Mouse (Mus musculus) spleen, adult 12 weeks (tissue): ENCODE measurements around the gene Edaradd.

ENCODE experiments used
- DNase-seq: peaks from one replicate; pipeline ENCODE4 v3.0.0; 2022; ENCODE audit warnings: low spot score

The Edaradd gene

GRCm38 (mm10) chr13:12519955-12520584 lies at the start of gene Edaradd:
Gene Edaradd, minus strand, starts transcription at chr13:12520438.
- DNase-seq: no peak

GRCm38 (mm10) chr13:12569741-12570140 lies 49.5 kb upstream of the Edaradd start:
- DNase-seq: no peak

DNA sequence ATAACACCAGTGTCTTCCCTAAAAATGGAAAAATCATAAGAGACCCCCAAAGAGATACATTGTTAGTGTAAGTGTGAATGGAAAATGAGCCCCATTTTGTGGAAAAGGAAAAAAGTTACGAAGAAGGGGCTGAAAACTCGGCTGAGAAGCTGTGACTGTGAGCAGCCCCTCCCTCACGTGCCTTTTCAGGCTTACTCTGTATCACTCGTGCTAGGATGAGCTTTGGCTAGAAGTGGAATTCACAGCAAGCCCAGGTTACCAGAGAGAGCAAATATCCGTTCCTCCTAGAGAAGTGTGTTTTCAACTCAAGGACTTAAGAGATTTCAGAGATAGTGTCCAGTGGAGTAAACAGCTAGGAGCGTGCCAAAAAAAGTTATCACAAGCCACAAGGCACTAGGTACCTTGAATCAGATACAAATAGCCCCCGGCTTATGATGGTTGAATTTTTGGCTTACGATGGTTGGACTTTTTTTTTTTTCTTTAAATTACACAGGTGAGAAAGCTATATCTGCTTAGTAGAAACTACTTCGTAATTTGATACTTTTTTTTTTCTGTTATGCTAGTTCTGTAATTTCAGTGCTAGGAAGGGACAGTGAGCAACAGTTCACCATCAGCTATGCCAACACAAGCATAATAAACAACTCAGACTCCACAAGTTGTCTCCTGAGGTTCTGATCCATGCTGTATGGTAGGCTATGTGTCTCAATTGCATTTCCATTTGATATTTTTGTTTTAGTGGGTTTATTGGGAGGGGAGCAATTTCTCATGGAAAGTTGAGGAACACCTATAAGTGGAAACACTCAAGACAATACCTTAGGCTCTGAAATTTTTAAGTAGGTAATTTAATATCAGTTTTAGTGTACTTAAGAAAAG lies 48.6 kb upstream of the Edaradd start:
- no peak for DNase-seq

GRCm38 (mm10) chr13:12567936-12568335 lies 47.7 kb upstream of the Edaradd start:
- no peak for DNase-seq

DNA sequence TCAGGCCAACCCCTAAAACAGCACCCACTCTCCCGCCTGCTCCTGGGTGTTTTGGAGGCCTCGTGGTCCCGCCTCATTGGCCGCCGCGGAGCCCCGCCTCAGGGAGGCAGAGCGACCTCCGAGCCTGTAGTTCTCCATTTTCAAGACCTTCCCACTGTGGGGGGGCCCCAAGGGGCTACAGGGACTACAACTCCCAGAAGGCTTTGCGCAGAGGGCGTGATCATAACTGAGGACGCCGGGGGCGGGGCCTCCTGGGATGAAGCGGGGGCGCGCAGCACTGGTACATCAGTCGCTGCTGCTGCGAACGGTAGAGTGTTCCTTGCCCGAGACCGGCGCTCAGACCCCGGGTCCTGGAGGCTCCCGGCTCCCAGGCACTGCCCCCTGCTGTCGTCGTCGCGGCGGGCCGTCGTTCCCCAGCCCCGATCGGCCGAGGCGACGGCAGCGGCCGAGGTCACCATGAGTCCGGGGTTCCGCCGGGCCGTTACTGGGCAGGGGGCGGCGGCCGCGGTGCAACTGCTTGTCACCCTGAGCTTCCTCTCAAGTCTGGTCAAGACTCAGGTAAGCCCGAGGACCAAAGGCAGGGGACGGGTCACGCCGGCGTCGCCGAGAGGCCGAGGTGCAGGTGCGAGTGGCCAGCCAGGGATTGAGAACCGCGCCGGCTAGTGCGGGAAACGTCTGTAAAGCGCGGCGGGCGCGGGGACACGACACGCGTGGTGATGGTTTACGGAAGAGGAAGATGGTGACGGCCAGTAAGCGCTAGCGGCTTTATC lies 45.6 kb upstream of the Edaradd start, which contains the start of gene Ero1lb:
TSS of gene Ero1lb (plus strand) at position 254 of the 770 bp plus-strand sequence.
- DNase-seq: peak; percentile 91

DNA sequence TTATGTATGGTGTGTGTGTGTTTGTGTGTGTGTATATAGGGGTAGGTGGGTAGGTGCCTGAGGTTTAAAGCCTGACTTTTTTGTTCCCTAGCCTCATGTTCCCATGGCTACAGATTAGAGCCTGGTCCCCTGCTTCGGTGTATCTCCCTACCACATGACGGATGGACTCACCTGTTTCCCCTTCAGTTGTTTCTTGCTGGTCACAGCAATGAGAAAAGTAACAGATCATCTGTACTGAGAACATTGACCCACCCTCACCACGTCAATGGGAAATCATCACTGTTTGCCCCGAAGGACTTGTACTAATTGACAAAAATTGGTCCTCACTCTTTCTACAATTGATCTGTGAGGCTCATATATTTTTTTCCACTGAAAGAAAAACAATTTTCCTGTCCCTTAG lies 42.0 kb upstream of the Edaradd start:
- no peak for DNase-seq

DNA sequence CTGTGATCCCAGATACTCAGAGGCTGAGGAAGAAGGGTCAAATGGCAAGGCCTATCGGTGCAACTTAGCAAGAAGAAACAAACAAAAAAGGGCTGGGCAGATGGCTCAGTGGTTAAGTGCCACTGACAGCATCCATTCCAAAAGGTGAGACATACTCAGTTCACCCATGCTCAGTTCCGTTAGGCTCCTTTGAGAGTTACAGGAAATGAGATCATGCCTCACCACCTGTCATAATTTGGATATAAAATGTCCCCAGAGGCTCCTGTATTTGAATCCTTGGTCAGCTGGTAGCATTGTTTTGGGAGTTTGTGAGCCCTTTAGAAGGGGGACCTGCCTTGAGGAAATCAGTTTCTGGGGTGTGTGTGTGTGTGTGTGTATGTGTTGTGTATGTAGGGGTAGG lies 41.5 kb upstream of the Edaradd start:
- DNase-seq: no peak

GRCm38 (mm10) chr13:12559462-12560120 lies 39.4 kb upstream of the Edaradd start:
- no peak for DNase-seq

- DNase-seq: no peak
Observed at GRCm38 (mm10) chr13:12559044-12559443, 38.8 kb upstream of the Edaradd start.

- no peak for DNase-seq
Observed at GRCm38 (mm10) chr13:12554211-12554610, 34.0 kb upstream of the Edaradd start.

GRCm38 (mm10) chr13:12543880-12544568 lies 23.8 kb upstream of the Edaradd start:
- DNase-seq: no peak

GRCm38 (mm10) chr13:12543246-12543645 lies 23.0 kb upstream of the Edaradd start:
- no peak for DNase-seq

DNA sequence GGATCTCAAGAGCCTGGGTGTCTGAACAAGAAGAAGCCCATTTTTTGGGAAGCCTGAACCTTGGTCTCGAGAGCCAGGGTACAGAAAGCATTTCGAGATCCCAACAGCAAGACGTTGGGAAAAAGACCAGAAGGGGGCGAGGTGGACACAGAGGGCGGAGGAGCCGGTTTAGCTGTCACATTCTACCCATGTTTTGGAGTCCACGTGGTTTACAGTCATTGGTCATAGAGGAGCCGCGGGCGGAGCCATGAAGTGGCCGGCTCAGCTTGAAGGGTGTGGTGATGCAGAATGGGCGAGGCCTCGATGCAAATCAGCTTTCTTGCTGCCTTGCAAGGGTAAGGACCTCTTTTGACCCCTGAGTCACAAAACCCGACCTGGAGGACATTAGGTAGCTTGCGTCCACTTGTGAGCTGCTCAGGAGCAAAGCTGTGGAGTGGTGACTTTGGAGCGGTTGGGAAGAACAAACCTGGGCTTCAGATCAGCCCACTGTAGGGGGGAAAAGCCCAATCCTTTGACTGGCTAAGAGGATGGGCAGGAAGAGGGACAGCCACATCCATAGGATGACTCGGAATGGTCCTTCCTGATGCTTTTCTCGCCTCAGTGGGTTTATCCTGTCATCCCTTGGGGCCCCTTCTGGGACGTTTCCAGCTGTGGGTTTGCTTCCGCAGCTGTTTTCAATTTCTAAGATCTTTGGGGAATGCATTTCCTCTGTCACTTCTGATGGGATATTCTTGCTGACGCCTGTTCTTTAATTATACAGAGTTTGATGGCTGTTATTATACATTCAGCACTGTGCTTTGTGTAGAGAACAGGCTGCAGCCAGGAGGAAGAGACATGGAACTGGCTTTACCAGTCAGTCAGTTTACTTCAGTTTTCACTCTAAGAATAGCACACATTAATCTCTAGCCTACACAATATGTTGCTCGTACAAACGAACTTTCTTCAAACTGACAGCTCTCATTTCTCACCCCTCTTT lies 22.1 kb upstream of the Edaradd start:
- DNase-seq: no peak

GRCm38 (mm10) chr13:12540119-12540518 lies 19.9 kb upstream of the Edaradd start:
- no peak for DNase-seq

DNA sequence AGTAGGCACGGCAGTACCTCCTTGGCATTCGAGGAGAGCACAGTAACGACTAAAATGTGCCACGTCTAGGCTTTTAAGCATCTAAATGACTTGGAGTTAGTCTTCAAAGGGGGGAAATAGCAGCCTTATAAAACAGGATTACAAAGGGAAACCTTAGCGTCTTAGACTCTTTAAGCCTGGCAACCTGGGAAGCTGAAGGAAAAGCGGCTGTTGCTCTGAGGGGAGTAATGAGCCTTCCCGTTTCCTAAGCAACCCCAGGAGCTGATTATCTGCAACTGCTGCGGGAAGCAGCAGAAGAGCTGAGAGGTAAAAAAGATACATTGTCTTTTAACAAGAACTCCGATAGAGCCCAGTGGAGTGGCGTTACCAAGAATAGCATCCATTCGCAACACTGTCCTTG lies 19.5 kb upstream of the Edaradd start:
- DNase-seq: no peak

DNA sequence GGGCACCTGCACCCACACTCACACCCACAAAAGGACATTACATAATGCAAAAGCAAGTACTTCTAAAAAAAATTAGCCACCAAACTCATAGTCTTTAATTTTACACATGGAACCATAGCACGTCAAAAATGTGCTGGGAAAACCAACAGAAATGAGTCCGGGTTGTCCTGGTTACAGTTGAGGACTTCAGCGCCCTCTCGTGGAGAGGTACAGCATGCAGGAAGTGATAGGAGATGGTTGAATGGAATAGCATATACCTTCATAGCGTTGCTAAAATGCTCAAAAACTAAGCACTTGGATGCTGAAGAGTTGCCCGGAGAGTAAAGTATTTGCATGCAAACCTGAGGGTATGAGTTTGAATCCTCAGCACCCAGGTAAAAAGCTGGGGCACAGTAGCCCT lies 17.7 kb upstream of the Edaradd start:
- peak; percentile 43 for DNase-seq

GRCm38 (mm10) chr13:12534628-12535027 lies 14.4 kb upstream of the Edaradd start:
- no peak for DNase-seq

GRCm38 (mm10) chr13:12525678-12526077 lies 5.4 kb upstream of the Edaradd start:
- no peak for DNase-seq

- no peak for DNase-seq
Observed at GRCm38 (mm10) chr13:12522346-12522745, 2.1 kb upstream of the Edaradd start.

DNA sequence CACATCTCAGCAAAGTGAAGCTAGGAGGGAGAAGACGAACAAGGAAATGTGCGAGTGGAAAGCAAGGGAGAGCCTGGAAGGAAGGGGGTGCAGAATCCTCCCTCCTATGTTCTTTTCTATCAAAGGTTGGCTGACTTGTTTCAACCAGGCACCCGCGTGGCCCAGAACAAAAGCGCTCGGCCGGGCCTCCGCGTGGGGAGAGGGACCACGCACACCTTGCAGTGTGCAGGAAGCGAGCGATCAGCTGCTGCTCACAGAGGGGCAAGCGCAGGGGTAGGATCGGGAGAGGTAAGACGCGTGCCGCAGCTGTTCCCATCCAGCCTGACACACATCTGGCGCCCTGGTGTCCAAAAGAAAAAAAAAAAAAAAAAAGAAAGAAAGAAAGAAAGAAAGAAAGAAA lies 867 bp downstream of the Edaradd start:
- no peak for DNase-seq
